Mouse (Mus musculus) heart, postnatal 25 days (tissue): ENCODE results near the gene Olfr1276. TPM values are rescaled to one million over a fixed set of nuclear protein-coding genes. Genes with fewer than 3 reads are reported as not detected.

Experiments used
- DNase-seq: peaks from one replicate; pipeline ENCODE4 v3.0.0; 2022; ENCODE audit warnings: low spot score
- intact Hi-C: fragments of 180-260 bp; cut with DNase I; formaldehyde crosslinking; loops from one replicate; pipeline ENCODE4 v1.15.1; 2025
- total RNA-seq, 2 experiments: library from RNA; stranded (reverse); gene quantifications; 2 replicates each; pipeline ENCODE4 v1.2.3; 2021

Olfr1276 gene
- total RNA-seq, result not detected

- DNase-seq, result no peak
- intact Hi-C loops, result no loop called here
Measured at GRCm38 (mm10) chr2:111254216-111254615, at the start of gene Olfr1276. TSS of gene Olfr1276 (plus strand) at chr2:111254516.

GRCm38 (mm10) chr2:111229502-111229901 is 24.8 kb upstream of the Olfr1276 start, which contains the start of gene 4930430A15Rik:
TSS of gene 4930430A15Rik (minus strand) at chr2:111229602.
- DNase-seq, result no peak
- intact Hi-C loops, result no loop called here

- intact Hi-C loops, result no loop called here
- DNase-seq, result no peak
Measured at GRCm38 (mm10) chr2:111235186-111235585, 19.1 kb upstream of the Olfr1276 start, which contains the start of gene Olfr1275. TSS of gene Olfr1275 (minus strand) at chr2:111235286.

GRCm38 (mm10) chr2:111274006-111274405 is 19.7 kb downstream of the Olfr1276 start, which contains the start of gene Olfr1277:
TSS of gene Olfr1277 (minus strand) at chr2:111274106.
- no peak for DNase-seq
- intact Hi-C loops, result no loop called here

- DNase-seq, result no peak
- intact Hi-C loops, result no loop called here
Measured at GRCm38 (mm10) chr2:111289836-111290235, 35.5 kb downstream of the Olfr1276 start, which contains the start of gene Olfr1278. TSS of gene Olfr1278 (plus strand) at chr2:111290136.

- no peak for DNase-seq
- intact Hi-C loops, result no loop called here
Measured at GRCm38 (mm10) chr2:111298541-111298940, 44.2 kb downstream of the Olfr1276 start.

- intact Hi-C loops, result no loop called here
- no peak for DNase-seq
Measured at GRCm38 (mm10) chr2:111300374-111300773, 46.1 kb downstream of the Olfr1276 start, which contains the start of gene Olfr1279. TSS of gene Olfr1279 (plus strand) at chr2:111300635.

Other genes starting within 250 kb of the Olfr1276 start
- not detected for gene Gm13941, start 148.5 kb upstream of the Olfr1276 start, total RNA-seq
- not detected for gene Gm15130, start 101.6 kb upstream of the Olfr1276 start, total RNA-seq
- not detected for gene 4930430A15Rik, start 24.9 kb upstream of the Olfr1276 start, total RNA-seq
- not detected for gene Olfr1275, start 19.2 kb upstream of the Olfr1276 start, total RNA-seq
- not detected for gene Olfr1277, start 19.6 kb downstream of the Olfr1276 start, total RNA-seq
- gene Olfr1278, start 35.6 kb downstream of the Olfr1276 start, total RNA-seq, result not detected
- gene Olfr1279, start 46.1 kb downstream of the Olfr1276 start, total RNA-seq, result not detected
- gene Olfr1280, start 59.5 kb downstream of the Olfr1276 start, total RNA-seq, result not detected
- gene Olfr1281, start 72.0 kb downstream of the Olfr1276 start, total RNA-seq, result not detected
- gene Olfr1282, start 81.6 kb downstream of the Olfr1276 start, total RNA-seq, result not detected
- gene Olfr1283, start 112.3 kb downstream of the Olfr1276 start, total RNA-seq, result not detected
- gene Olfr1284, start 121.0 kb downstream of the Olfr1276 start, total RNA-seq, result not detected
- gene Olfr1286, start 168.6 kb downstream of the Olfr1276 start, total RNA-seq, result not detected
- not detected for gene Olfr1287, start 194.6 kb downstream of the Olfr1276 start, total RNA-seq
- not detected for gene Olfr1288, start 219.6 kb downstream of the Olfr1276 start, total RNA-seq
- not detected for gene Olfr1289, start 226.3 kb downstream of the Olfr1276 start, total RNA-seq
- not detected for gene Olfr1290, start 239.3 kb downstream of the Olfr1276 start, total RNA-seq
- gene Olfr1291-ps1, start 242.7 kb downstream of the Olfr1276 start, total RNA-seq, result not detected